Mouse (Mus musculus) central nervous system, embryonic 14 days (tissue): ENCODE measurements around the gene Man1a. TPM values are rescaled to one million over a fixed set of nuclear protein-coding genes. Genes with fewer than 3 reads are reported as not detected.

ENCODE experiments used
- polyA plus RNA-seq: library from polyadenylated mRNA; depleted of rRNA; stranded (reverse); fragments of >200 nt; gene quantifications from 2 replicates; pipeline ENCODE4 v1.2.3, GENCODE M21; 2012; rRNA removed

The Man1a gene
- polyA plus RNA-seq: 5.9 and 8.5 TPM in 2 replicates

GRCm38 (mm10) chr10:54076420-54076819 is at the start of gene Man1a:
Gene Man1a, minus strand, starts transcription at chr10:54076609.

